ENCODE assay signal across 23 mouse cellular contexts in the genomic region with DNA sequence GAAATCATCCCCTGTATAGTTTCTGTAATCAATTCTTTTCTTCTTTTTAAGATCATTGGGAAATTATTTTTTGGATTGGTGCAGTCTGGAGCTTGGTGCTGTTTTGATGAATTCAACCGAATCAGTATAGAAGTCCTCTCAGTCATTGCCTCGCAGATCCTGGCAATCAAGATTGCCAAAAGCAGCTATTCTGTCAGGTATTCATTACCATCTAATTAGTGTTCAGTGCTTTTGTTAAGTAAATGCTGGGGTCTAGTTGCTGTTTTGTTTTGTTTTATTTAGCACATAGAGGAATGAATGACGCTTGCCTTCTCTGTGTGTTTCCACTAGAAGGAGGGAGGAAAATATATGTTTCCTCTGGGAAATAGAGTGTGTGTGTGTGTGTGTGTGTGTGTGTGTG.
A peak's percentile ranks its signal among the peaks of the same experiment; 100 is the strongest.
DNase-seq lines count a peak whose midpoint lies in the region; ATAC-seq lines count a peak whose summit lies in the region.
"Had no signal": no experiment of that assay in that cellular context is flagged by ENCODE, and none has a peak within 500 bp of the region (broad histone marks: within the 10 kb centered on the region; RNA-seq: fewer than 3 reads in every experiment).

No protein-coding gene starts in this region.

- no peak overlapping the region for H3K4me2 ChIP-seq in forebrain, embryonic 13.5 days
- H3K4me2 ChIP-seq in forebrain, embryonic 11.5 days (ENCODE audit: low read depth, low read length, severe bottlenecking): no peak overlapping the region
- H3K4me2 ChIP-seq in forebrain, embryonic 15.5 days (replicated peaks): no peak overlapping the region
- no peak overlapping the region for H3K4me2 ChIP-seq in forebrain, embryonic 16.5 days (ENCODE audit: low read length)
- H3K4me2 ChIP-seq: embryonic facial prominence, embryonic 12.5 days had no signal

- H3K27me3 ChIP-seq in forebrain, embryonic 13.5 days: peaks cover 1% of the 10 kb centered on the region; the same call in 1 of the 2 replicates
- no peaks in the 10 kb centered on the region for H3K27me3 ChIP-seq in forebrain, embryonic 11.5 days (ENCODE audit: control insufficient read depth, insufficient read depth, low read length)
- H3K27me3 ChIP-seq in forebrain, embryonic 15.5 days: no peaks in the 10 kb centered on the region
- no peaks in the 10 kb centered on the region for H3K27me3 ChIP-seq in forebrain, embryonic 10.5 days (ENCODE audit: poor library complexity, severe bottlenecking)
- no peaks in the 10 kb centered on the region for H3K27me3 ChIP-seq in forebrain, embryonic 16.5 days (replicated peaks; ENCODE audit: control insufficient read depth, insufficient read depth, low read length)
- H3K27me3 ChIP-seq: CH12.LX; embryonic facial prominence, embryonic 12.5 days had no signal

- no peak for DNase-seq in forebrain, embryonic 11.5 days (ENCODE audit: low spot score)
- no peak for DNase-seq in forebrain, embryonic 10.5 days (ENCODE audit: extremely low spot score, low spot score)
- peak; percentile 5 for DNase-seq in ZHBTc4 (ENCODE audit: low read depth, low spot score)
- DNase-seq in urinary bladder, adult 18-20 months (ENCODE audit: low spot score in 2 of 2): no peak
- no peak for DNase-seq in right cerebral cortex, postnatal 4 days
- DNase-seq: adrenal gland, adult 2 months; adrenal gland, postnatal 10 days; adrenal gland, postnatal 25 days; B cell, adult 2 months; cerebellum, adult 11-12 months; cerebellum, adult 2 months; cerebellum, adult 9-10 months; cerebellum, postnatal 10 days; cerebellum, postnatal 25 days had no signal

- peaks cover 9% of the 10 kb centered on the region; the same call in 1 of the 2 replicates for H3K4me1 ChIP-seq in forebrain, embryonic 13.5 days
- H3K4me1 ChIP-seq in forebrain, embryonic 11.5 days (replicated peaks; ENCODE audit: control insufficient read depth, insufficient read depth, low read length): no peaks in the 10 kb centered on the region
- H3K4me1 ChIP-seq in forebrain, embryonic 15.5 days: peaks cover 9% of the 10 kb centered on the region
- peaks cover 8% of the 10 kb centered on the region for H3K4me1 ChIP-seq in forebrain, embryonic 10.5 days
- H3K4me1 ChIP-seq in forebrain, embryonic 16.5 days (replicated peaks; ENCODE audit: control insufficient read depth, insufficient read depth, low read length): 0 out of 2 replicates have a peak, but pooled peaks cover 3% of the 10 kb centered on the region
- H3K4me1 ChIP-seq: embryonic facial prominence, embryonic 12.5 days had no signal

- H3K9ac ChIP-seq in forebrain, embryonic 13.5 days: no peak overlapping the region
- H3K9ac ChIP-seq in forebrain, embryonic 11.5 days (ENCODE audit: low read length): no peak overlapping the region
- no peak overlapping the region for H3K9ac ChIP-seq in forebrain, embryonic 15.5 days (replicated peaks)
- no peak overlapping the region for H3K9ac ChIP-seq in forebrain, embryonic 16.5 days (replicated peaks; ENCODE audit: low read depth, low read length)
- H3K9ac ChIP-seq: embryonic facial prominence, embryonic 12.5 days had no signal

- ATAC-seq in forebrain, embryonic 13.5 days: peak; percentile 45; the same call in 1 of the 2 replicates
- ATAC-seq in forebrain, embryonic 11.5 days (replicated peaks; ENCODE audit: low FRiP score): no peak
- ATAC-seq in forebrain, embryonic 15.5 days (replicated peaks): peak; percentile 66; the same call in 1 of the 2 replicates
- ATAC-seq in forebrain, embryonic 16.5 days: peak; percentile 81
- ATAC-seq: CD4-positive, CD25-positive, alpha-beta regulatory T cell, adult 4 months; Patski had no signal

- WGBS in forebrain, embryonic 13.5 days: 8% methylated on average over 3 of the region's 3 CpGs
- 31% methylated on average over 3 of the region's 3 CpGs for WGBS in forebrain, embryonic 11.5 days
- WGBS in forebrain, embryonic 15.5 days: 0% methylated on average over 3 of the region's 3 CpGs
- 52% methylated on average over 3 of the region's 3 CpGs for WGBS in forebrain, embryonic 10.5 days
- WGBS in forebrain, embryonic 16.5 days: 5% methylated on average over 3 of the region's 3 CpGs

- no peak overlapping the region for H3K27ac ChIP-seq in forebrain, embryonic 13.5 days
- no peak overlapping the region for H3K27ac ChIP-seq in forebrain, embryonic 11.5 days (ENCODE audit: low read depth, low read length)
- H3K27ac ChIP-seq in forebrain, embryonic 15.5 days (replicated peaks): no peak overlapping the region
- H3K27ac ChIP-seq in forebrain, embryonic 10.5 days: no peak overlapping the region
- no peak overlapping the region for H3K27ac ChIP-seq in forebrain, embryonic 16.5 days (ENCODE audit: low read length)
- H3K27ac ChIP-seq: embryonic facial prominence, embryonic 10.5 days; embryonic facial prominence, embryonic 12.5 days had no signal

- no peaks in the 10 kb centered on the region for H3K36me3 ChIP-seq in forebrain, embryonic 13.5 days (ENCODE audit: poor library complexity, severe bottlenecking)
- H3K36me3 ChIP-seq in forebrain, embryonic 11.5 days (ENCODE audit: control insufficient read depth, insufficient read depth, low read length): no peaks in the 10 kb centered on the region
- H3K36me3 ChIP-seq in forebrain, embryonic 15.5 days: no peaks in the 10 kb centered on the region
- H3K36me3 ChIP-seq in forebrain, embryonic 10.5 days (replicated peaks): no peaks in the 10 kb centered on the region
- no peaks in the 10 kb centered on the region for H3K36me3 ChIP-seq in forebrain, embryonic 16.5 days (ENCODE audit: control insufficient read depth, insufficient read depth)
- H3K36me3 ChIP-seq: embryonic facial prominence, embryonic 10.5 days; embryonic facial prominence, embryonic 12.5 days; G1E had no signal

- no peak overlapping the region for H3K4me3 ChIP-seq in forebrain, embryonic 13.5 days
- no peak overlapping the region for H3K4me3 ChIP-seq in forebrain, embryonic 11.5 days (ENCODE audit: low read depth, low read length)
- no peak overlapping the region for H3K4me3 ChIP-seq in forebrain, embryonic 15.5 days
- no peak overlapping the region for H3K4me3 ChIP-seq in forebrain, embryonic 10.5 days
- H3K4me3 ChIP-seq in forebrain, embryonic 16.5 days (replicated peaks; ENCODE audit: low read length): no peak overlapping the region
- H3K4me3 ChIP-seq: embryonic facial prominence, embryonic 10.5 days; embryonic facial prominence, embryonic 12.5 days had no signal

- H3K9me3 ChIP-seq in forebrain, embryonic 13.5 days (replicated peaks): no peaks in the 10 kb centered on the region
- no peaks in the 10 kb centered on the region for H3K9me3 ChIP-seq in forebrain, embryonic 11.5 days (ENCODE audit: control insufficient read depth, low read length)
- no peaks in the 10 kb centered on the region for H3K9me3 ChIP-seq in forebrain, embryonic 15.5 days
- H3K9me3 ChIP-seq in forebrain, embryonic 10.5 days: no peaks in the 10 kb centered on the region
- H3K9me3 ChIP-seq in forebrain, embryonic 16.5 days (ENCODE audit: control insufficient read depth, low read length): no peaks in the 10 kb centered on the region
- H3K9me3 ChIP-seq: embryonic facial prominence, embryonic 10.5 days; embryonic facial prominence, embryonic 12.5 days; G1E had no signal
